Mouse (Mus musculus) kidney, postnatal 4 days (tissue): ENCODE measurements at regions not wholly inside any gene's neighbourhood (a gene's known extent, or its start where the extent isn't known, plus 50 kb on each side); places are given as distances from the start of the nearest gene placed in this dataset.
A peak's percentile ranks its signal among the peaks of the same experiment; 100 is the strongest.

Experiments used
- DNase-seq, 2 experiments: peaks; one replicate each; pipeline ENCODE4 v3.0.0; 2021; ENCODE audit warnings: mixed read lengths in 2 of 2

- DNase-seq, result no peak
These were observed 62.0 kb upstream of the Rtl1 start for GRCm38 (mm10) chr12:109662179-109662578.

- DNase-seq, result no peak
These were observed 74.6 kb upstream of the Rtl1 start for GRCm38 (mm10) chr12:109674766-109675165.

- no peak for DNase-seq
These were observed 93.9 kb upstream of the Rtl1 start for GRCm38 (mm10) chr12:109694046-109694445.

GRCm38 (mm10) chr12:109694801-109695430, 94.8 kb upstream of the Rtl1 start:
- DNase-seq, result no peak

DNA sequence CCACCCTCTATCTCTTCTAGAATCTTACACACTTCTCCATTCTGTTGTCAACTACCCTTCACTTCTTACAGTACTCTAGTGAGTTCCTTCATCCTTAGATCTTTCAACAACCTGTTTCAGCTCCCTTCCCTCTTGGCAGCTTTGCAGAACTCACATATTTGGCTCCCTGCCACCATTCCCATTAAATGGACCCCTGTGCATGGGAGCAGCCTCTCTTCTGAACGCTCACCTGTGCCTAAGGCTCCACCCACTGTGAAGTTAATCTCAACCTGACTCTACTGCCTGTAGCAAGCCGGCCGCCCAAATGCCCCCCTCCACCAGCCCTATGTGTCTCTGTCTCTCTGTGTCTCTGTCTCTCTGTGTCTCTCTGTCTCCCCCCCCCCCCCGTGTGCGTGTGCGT, 106.7 kb upstream of the Rtl1 start:
- DNase-seq, result no peak

GRCm38 (mm10) chr12:109709661-109710060, 109.5 kb upstream of the Rtl1 start:
- DNase-seq, result no peak

DNA sequence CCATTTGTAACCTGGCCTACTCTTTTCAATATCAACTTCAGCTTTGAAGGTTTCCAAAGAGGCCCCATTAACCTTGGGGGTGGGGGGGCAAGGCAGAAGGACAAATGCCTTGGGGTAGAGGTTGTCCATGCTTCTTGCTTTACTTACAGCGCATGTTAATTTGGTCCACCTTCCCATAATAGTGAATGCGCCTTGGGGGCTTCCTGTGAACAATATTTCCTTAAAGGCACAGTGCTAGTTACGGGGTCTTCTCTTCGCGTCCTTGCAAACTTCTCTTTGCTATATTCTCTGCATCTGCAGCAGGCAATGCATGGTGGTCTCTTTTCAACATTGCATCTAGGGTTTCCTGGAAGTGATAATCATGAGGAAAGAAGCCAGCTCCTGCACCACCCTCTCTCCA, 111.3 kb upstream of the Rtl1 start:
- DNase-seq, result no peak

GRCm38 (mm10) chr12:109711946-109712345, 111.8 kb upstream of the Rtl1 start:
- DNase-seq, result no peak

- no peak for DNase-seq
These were observed 112.3 kb upstream of the Rtl1 start for GRCm38 (mm10) chr12:109712386-109712785.

DNA sequence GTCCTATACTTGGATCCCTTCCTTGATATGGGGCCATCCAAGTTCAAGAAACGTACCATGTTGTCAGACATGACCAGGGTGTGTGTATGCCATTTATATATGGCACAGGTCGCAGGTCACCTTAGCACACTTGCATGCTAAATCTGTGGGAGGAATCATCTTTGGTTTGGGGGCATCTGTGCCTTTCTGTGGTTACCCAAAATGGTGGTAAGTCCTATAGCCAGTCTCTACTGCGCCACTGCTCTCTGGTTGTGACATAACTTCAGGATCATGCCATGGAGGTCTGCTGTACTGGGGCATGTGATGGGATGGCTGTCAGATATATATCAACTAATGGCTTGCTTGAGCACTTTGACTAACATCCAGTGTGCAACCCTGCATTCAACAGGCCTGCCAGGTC, 112.9 kb upstream of the Rtl1 start:
- DNase-seq, result no peak

DNA sequence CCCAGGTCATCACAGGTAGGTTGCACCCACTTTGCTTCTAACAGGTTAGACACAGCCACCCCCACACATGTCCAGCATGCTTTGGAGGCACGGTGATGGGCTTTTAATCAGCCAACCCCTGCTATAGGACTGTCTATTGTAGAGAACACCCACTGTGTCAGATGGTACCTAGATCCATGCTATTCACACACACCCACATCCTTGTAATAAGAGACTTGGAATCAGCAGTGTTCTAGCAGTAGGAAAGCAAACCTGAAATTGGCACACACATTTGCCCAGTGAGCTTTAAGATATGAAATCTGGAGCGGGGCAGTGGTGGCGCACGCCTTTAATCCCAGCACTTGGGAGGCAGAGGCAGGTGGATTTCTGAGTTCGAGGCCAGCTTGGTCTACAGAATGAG, 113.9 kb upstream of the Rtl1 start:
- no peak for DNase-seq

GRCm38 (mm10) chr12:109716991-109717390, 116.9 kb upstream of the Rtl1 start:
- DNase-seq, result no peak

DNA sequence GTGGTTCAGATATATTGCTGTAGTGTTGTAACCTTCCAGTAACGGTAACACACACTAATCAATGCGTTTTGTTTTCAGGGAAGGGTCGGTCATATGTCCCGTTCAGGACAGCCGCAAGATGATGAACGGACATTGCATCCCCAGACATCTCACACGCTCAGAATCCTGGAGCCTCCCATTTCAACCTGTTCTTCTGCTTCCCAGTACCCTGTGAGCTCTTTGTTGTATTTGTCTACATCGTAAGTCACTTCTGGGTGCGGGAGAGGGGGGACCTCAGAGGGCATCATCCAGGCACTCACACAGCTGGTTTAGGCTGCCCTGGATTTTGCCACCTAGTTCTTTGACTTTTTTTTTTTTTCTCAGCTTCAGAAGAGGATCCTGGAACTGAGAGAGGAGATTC, 117.9 kb upstream of the Rtl1 start:
- DNase-seq, result no peak

DNA sequence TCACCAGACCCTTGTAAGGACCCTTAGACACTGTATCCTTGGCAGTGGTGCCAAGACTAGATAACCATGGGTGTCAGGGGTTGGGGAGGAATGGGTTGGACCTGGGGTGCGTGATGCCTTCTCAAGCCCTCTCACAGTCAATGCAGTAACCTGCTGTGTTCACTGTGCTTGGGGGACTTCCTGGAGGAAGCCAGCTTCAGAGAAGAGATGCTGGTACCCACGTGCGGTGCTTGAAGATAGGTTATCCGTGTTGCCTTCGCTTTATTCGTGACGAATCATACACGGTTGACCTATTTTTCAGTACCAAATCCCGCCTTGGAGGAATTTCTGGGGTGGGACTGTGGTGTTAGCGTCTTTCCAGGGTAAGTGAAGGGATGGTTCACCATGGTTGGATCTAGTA, 138.1 kb upstream of the Rtl1 start:
- no peak for DNase-seq

- DNase-seq, result no peak
These were observed 138.8 kb upstream of the Rtl1 start for GRCm38 (mm10) chr12:109738911-109739310.

GRCm38 (mm10) chr12:109742486-109742885, 142.4 kb upstream of the Rtl1 start:
- no peak for DNase-seq

DNA sequence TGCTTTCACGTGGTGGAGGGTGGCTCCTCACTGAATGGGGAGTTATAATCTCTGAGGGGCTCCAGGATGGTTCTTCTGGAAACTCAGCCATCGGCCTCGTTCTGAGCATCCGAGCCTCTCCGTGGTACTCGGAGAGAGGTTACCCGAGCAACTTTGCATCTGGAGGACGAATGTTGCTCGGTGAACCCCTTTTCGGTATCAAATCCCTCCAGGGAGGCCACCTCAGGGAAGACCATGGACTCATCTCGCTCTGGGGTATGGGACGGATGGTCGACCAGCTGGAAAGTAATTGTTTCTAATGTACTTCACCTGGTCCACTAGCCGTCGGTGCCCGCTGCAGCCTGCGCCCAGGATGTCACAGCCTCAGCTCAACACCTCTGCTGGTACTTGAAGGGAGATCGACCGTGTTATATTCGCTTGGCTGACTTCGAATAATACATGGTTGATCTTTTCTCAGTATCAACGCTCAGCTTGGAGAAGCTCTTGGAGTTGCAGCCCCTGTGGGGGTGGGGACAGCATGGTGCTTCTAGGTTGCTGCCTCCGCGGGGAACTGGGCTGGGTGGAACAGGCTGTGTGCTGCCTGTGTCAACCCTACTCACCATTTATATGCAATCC, 143.0 kb upstream of the Rtl1 start:
- peak in 1 of 2 experiments; percentile 21 for DNase-seq

DNA sequence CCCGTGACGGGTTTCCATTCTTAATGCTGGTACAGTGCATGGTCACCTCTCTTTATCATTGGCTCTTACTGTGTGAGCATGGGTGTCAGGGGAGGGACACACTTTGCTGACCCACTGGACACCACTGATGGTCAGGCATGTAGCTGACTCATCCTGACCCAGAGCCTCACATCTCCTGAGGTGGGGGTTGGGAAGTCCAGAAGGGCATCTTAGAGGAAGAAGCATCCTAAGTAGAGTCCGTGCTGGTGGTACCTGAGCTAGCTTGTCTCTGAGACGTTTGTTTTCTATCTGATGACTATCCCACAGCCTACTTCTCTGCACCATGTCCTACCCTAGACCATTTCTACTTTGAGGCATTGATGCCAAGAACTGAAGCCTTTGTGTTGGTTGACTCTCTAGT, 144.1 kb upstream of the Rtl1 start:
- no peak for DNase-seq

DNA sequence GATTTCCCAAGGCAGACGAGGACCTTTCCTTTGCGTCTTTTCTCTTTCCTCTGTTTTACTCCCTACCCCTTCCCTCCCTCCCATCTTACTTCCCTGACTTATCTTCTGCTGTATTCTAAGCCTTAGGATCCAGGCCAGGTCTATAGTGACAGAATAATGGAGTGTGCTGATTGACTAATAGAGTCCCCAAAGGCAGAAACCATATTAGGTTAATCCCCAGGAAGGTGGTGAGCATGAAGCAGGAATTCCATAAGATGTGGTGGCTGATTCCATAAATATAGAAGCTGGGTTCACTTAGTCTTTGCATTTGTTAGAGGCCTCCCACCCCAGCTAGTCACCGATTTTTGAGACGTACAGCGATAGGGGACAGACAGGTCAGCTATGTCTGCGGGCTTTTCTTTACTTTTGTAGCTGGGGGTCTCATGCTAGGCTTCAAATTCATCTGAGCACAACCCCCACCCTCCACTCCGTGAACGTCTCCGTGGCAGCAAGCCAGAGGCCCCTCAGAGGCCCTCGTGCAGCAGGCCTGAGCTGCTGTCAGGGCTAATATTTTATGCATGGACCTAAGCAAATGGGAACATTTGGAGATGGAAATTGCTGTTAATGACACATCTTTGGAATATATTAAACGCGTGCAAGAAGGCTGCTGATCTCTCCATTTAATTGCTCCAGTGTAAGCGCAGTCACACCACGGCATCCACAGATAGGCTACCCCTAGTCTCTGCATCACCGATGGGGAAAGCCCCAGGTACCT, 145.8 kb upstream of the Rtl1 start:
- DNase-seq, result peak in 1 of 2 experiments; percentile 10

- no peak for DNase-seq
These were observed 147.1 kb upstream of the Rtl1 start for GRCm38 (mm10) chr12:109747201-109747600.

DNA sequence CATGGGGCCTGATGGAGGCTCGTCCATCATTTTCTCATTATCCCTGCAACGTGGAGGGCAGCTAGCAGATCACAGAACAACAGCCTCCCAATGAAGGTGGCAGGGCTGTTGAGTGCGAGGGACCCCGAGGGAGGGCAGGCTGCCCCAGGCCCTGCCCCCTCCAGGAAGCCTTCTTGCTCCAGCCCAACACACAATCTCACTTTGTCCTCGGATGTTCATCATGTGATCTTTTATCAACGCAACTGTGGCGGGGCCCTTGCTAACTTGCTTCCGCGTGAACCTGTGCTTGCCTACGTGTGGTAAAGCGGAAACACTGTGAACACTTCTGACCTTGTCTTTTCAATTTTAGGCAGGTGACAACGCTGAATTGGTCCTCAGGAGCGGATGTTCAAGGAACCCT, 147.6 kb upstream of the Rtl1 start:
- no peak for DNase-seq

DNA sequence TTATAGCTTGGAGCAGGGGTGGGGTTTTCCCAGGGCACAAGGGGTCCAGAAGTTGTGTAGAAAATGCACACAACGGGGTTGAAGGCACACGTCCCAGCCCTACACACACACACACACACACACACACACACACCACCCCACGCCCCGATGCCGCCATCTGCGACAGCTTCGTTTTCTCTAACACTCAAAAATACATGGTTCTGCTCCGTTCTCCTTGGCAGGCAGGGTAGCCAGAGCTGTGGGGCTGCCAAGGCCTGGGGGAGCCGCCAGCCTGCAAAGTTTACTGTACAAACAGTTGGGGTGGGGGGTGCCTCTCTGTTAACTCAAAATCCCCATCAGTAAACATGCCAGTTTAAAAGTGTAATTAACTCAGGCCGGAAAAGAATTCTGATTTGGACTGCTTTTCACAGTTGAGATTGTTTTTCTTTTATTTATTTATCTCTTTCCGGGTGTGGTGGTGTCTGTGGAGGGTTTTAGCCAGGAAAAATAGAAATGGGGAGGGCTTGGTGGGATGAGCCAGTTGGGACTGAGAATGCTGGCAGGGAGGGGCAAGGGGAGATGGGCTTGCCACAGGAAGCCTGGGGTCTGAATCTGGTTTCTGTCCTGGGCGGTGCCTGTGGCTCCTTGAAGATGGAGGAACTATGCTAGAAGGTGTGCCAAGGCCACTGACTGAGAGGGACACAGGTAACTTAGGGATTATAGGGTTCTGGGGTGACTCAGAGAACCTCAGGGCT, 148.4 kb upstream of the Rtl1 start:
- DNase-seq, result peak; percentile 8 to 11

- no peak for DNase-seq
These were observed 149.1 kb upstream of the Rtl1 start for GRCm38 (mm10) chr12:109749256-109749655.
